Mouse (Mus musculus): ENCODE measurements around the gene Tpr.

- no peak for TF ChIP-seq GATA1 (IDR thresholded peaks at IDR 0.05; ENCODE audit: borderline replicate concordance, low read length)
- no peak for TF ChIP-seq FLI1 (IDR thresholded peaks at IDR 0.05; ENCODE audit: low read length)
Measured at GRCm38 (mm10) chr1:150497690-150498089, 105.1 kb downstream of the Tpr start.
